Mouse (Mus musculus): ENCODE data around the gene Cyp26b1. TPM values are rescaled to one million over a fixed set of nuclear protein-coding genes. Genes with fewer than 3 reads are reported as not detected.

The Cyp26b1 gene
- polyA plus RNA-seq, 1 experiment from 2014 or later: 1.1 TPM

DNA sequence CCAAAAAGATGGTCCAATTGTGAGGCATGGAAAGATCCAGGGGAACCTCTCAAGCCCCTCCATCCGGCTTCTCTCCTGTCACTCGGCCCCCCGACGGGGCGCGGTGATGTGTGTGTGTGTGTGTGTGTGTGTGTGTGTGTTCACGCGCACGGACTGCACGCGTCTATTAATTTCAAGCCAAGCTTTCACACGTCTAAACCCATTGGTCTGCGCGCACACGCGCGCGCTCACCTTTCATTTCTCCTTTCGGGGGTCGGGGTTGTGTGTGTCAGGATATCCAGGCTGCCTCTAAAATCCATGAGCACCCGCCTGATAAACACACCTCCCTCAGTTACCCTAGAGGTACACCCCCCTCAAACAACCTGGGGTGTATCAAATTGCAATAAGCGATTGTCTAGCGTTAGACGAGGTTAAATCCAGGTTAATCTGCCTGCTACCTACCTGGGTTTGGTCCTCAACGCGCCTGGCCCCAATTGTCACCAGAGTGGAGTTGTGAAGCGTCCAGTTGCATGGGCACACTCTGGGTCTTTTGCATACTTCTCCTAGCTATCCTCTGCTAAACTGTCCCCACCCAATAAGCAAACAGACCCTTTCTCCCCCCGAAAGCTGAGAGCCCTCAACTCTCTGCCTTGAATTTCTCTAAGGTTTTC is 7.0 kb downstream of the Cyp26b1 start:
- Histone ChIP-seq H3K36me3 (no peaks in the 10 kb centered on the region), H3K27ac (no peak overlapping the region), H3K4me3 (peak overlapping the region; percentile 54), H3K9ac (no peak overlapping the region), H3K4me2 (peak overlapping the region; percentile 91), H3K4me1 (replicated peaks) (peaks cover 86% of the 10 kb centered on the region), H3K9me3 (replicated peaks) (no peaks in the 10 kb centered on the region), H3K27me3 (peaks cover 90% of the 10 kb centered on the region)
- no peak for ATAC-seq (replicated peaks; ENCODE audit: insufficient number of reproducible peaks, insufficient read depth, low FRiP score, low read depth)
- WGBS: 3% methylated on average over 28 of the region's 28 CpGs

- Histone ChIP-seq H3K27me3 (peaks cover 94% of the 10 kb centered on the region), H3K9me3 (replicated peaks) (no peaks in the 10 kb centered on the region), H3K9ac (peak overlapping the region; percentile 14), H3K36me3 (no peaks in the 10 kb centered on the region), H3K4me2 (peak overlapping the region; percentile 91), H3K4me3 (peak overlapping the region; percentile 54), H3K27ac (peak overlapping the region; percentile 5; the same call in 1 of the 2 replicates), H3K4me1 (replicated peaks) (peaks cover 92% of the 10 kb centered on the region)
- WGBS: under 1% methylated on average over 37 of the region's 37 CpGs
- ATAC-seq (replicated peaks; ENCODE audit: insufficient number of reproducible peaks, insufficient read depth, low FRiP score, low read depth): no peak
Measured at GRCm38 (mm10) chr6:84585686-84586300, 7.9 kb downstream of the Cyp26b1 start.

GRCm38 (mm10) chr6:84584783-84585685 is 8.7 kb downstream of the Cyp26b1 start:
- Histone ChIP-seq H3K4me1 (replicated peaks) (peaks cover 86% of the 10 kb centered on the region), H3K4me3 (peak overlapping the region; percentile 54), H3K9me3 (replicated peaks) (no peaks in the 10 kb centered on the region), H3K4me2 (peak overlapping the region; percentile 91), H3K27me3 (peaks cover 98% of the 10 kb centered on the region), H3K36me3 (no peaks in the 10 kb centered on the region), H3K9ac (peak overlapping the region; percentile 14), H3K27ac (peak overlapping the region; percentile 35; the same call in 1 of the 2 replicates)
- peak; percentile 53 for ATAC-seq (replicated peaks; ENCODE audit: insufficient number of reproducible peaks, insufficient read depth, low FRiP score, low read depth)
- under 1% methylated on average over 66 of the region's 66 CpGs for WGBS

GRCm38 (mm10) chr6:84583841-84584782 is 9.6 kb downstream of the Cyp26b1 start:
- H3K36me3 ChIP-seq: no peaks in the 10 kb centered on the region
- peak overlapping the region; percentile 31; the same call in 1 of the 2 replicates for H3K9ac ChIP-seq
- peak overlapping the region; percentile 91 for H3K4me2 ChIP-seq
- WGBS: 3% methylated on average over 48 of the region's 48 CpGs
- peak overlapping the region; percentile 54 for H3K4me3 ChIP-seq
- peaks cover 77% of the 10 kb centered on the region for H3K4me1 ChIP-seq (replicated peaks)
- ATAC-seq (replicated peaks; ENCODE audit: insufficient number of reproducible peaks, insufficient read depth, low FRiP score, low read depth): 0 out of 2 replicates have a peak, but pooled peaks have one; percentile 20
- peaks cover 98% of the 10 kb centered on the region for H3K27me3 ChIP-seq
- H3K27ac ChIP-seq: no peak overlapping the region
- no peaks in the 10 kb centered on the region for H3K9me3 ChIP-seq (replicated peaks)

GRCm38 (mm10) chr6:84583371-84583770 is 10.3 kb downstream of the Cyp26b1 start:
- WGBS: 1% methylated on average over 26 of the region's 26 CpGs

DNA sequence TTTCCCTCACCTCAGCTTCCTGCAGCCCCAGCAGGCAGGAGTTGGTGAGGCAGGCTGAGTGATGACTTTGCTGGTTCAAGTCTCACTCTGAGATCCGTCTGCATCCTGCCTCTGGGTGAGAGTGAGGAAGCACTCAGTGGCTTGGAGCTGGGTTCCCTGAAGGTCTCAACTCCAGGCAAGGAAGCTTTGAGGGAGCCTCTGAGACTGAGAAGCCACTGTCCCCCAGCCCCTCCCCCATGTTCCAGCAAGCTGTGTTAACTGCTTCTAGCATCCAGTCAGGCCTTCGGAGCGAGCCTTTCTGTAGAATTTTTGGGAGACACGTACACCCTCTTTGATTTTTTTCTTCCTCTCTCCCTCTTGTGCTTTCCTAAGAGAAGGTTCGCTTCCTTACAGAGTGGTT is 10.9 kb downstream of the Cyp26b1 start:
- Histone ChIP-seq H3K27ac (no peak overlapping the region), H3K9me3 (replicated peaks) (no peaks in the 10 kb centered on the region), H3K9ac (peak overlapping the region; percentile 31; the same call in 1 of the 2 replicates), H3K4me3 (peak overlapping the region; percentile 54; the same call in 1 of the 2 replicates), H3K4me2 (peak overlapping the region; percentile 91), H3K4me1 (replicated peaks) (peaks cover 64% of the 10 kb centered on the region), H3K36me3 (no peaks in the 10 kb centered on the region), H3K27me3 (peaks cover 96% of the 10 kb centered on the region)
- 40% methylated on average over 5 of the region's 5 CpGs for WGBS
- no peak for ATAC-seq (replicated peaks; ENCODE audit: insufficient number of reproducible peaks, insufficient read depth, low FRiP score, low read depth)

More at GRCm38 (mm10) chr6:84583371-84583770, 10.3 kb downstream of the Cyp26b1 start:
- Histone ChIP-seq H3K27ac (no peak overlapping the region), H3K36me3 (no peaks in the 10 kb centered on the region), H3K27me3 (peaks cover 98% of the 10 kb centered on the region), H3K9me3 (replicated peaks) (no peaks in the 10 kb centered on the region), H3K4me2 (peak overlapping the region; percentile 91), H3K9ac (peak overlapping the region; percentile 31), H3K4me3 (peak overlapping the region; percentile 54), H3K4me1 (replicated peaks) (peaks cover 69% of the 10 kb centered on the region)
- ATAC-seq (replicated peaks; ENCODE audit: insufficient number of reproducible peaks, insufficient read depth, low FRiP score, low read depth): peak; percentile 59; the same call in 1 of the 2 replicates

- Histone ChIP-seq H3K27me3 (peaks cover 93% of the 10 kb centered on the region), H3K4me3 (no peak overlapping the region), H3K4me1 (replicated peaks) (peaks cover 55% of the 10 kb centered on the region), H3K36me3 (no peaks in the 10 kb centered on the region), H3K9ac (no peak overlapping the region), H3K4me2 (no peak overlapping the region), H3K9me3 (replicated peaks) (no peaks in the 10 kb centered on the region), H3K27ac (no peak overlapping the region)
- whole genome bisulfite sequencing: 53% methylated on average over 9 of the region's 9 CpGs
- ATAC-seq (replicated peaks; ENCODE audit: insufficient number of reproducible peaks, insufficient read depth, low FRiP score, low read depth): no peak
Measured at GRCm38 (mm10) chr6:84581833-84582445, 11.8 kb downstream of the Cyp26b1 start.

DNA sequence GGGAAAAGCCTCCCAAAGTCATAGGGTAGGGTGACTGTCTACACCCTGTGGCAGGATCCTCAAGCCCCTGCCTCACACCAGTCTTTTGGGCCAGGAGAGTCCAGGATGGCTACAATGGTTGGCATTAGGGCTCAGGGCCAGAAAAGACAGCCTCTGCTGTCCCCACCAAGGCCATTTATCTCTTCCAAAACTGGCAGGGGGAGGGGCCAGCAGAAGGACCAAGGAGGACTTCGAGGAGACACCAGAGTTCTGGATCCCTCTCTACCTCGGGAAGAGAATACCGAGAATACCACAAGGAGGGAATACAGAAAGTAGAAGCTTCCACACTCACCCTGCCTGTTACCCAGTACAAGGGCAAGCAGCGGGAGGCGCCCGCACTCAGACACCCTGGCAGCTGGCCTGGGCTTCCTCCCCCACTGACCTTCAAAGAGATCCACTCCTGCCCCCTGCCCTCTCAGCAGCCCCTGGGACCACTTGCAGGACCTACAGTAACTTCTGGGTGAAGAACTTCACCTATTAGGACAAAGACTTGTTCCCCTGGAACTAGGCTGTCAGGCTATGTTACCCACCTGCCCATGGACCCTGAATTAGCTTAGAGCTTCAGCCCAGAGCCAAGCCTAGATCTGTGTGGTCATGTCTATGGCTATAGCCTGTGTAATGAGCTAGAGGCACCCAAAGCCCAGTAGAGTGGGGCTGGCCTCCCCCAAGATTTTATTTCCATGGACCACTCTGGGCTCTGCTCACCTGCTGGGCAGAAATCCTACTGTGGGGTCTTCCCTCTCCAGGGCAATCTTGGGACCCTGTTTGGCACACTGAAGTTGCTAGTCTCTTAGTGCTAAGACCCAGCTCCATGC is 12.5 kb downstream of the Cyp26b1 start:
- Histone ChIP-seq H3K4me3 (no peak overlapping the region), H3K9me3 (replicated peaks) (no peaks in the 10 kb centered on the region), H3K36me3 (no peaks in the 10 kb centered on the region), H3K27ac (no peak overlapping the region), H3K9ac (no peak overlapping the region), H3K27me3 (peaks cover 93% of the 10 kb centered on the region), H3K4me2 (no peak overlapping the region), H3K4me1 (replicated peaks) (peaks cover 49% of the 10 kb centered on the region)
- 46% methylated on average over 6 of the region's 6 CpGs for WGBS
- no peak for ATAC-seq (replicated peaks; ENCODE audit: insufficient number of reproducible peaks, insufficient read depth, low FRiP score, low read depth)

DNA sequence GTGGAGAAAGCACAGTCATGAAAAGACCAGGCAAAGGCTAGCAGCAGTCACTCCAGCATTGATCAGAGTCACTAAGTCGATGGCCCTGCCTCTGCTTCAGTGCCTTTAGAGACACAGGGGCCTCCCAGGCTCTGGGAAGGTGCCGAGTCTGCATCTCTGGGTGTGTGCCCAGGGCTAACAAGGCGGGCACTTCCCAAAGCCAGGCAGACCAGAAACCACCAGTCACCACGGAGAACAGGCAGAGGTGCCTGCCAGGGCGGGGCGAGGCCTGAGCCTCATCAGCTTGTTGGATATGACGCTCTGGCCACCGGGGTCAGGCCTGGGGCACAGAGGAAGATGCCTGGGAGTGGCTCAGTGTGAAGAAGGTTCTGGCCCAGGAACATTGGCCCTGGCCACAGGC is 14.2 kb downstream of the Cyp26b1 start:
- Histone ChIP-seq H3K36me3 (no peaks in the 10 kb centered on the region), H3K27me3 (peaks cover 94% of the 10 kb centered on the region), H3K27ac (no peak overlapping the region), H3K4me3 (no peak overlapping the region), H3K9me3 (replicated peaks) (no peaks in the 10 kb centered on the region), H3K4me1 (replicated peaks) (peaks cover 32% of the 10 kb centered on the region), H3K9ac (no peak overlapping the region), H3K4me2 (no peak overlapping the region)
- WGBS: 59% methylated on average over 8 of the region's 8 CpGs
- ATAC-seq (replicated peaks; ENCODE audit: insufficient number of reproducible peaks, insufficient read depth, low FRiP score, low read depth): no peak

All from heart, embryonic 15.5 days (tissue).